Mouse (Mus musculus) C2C12 (cell line): ENCODE results near the gene Glra1.

Source experiments
- CTCF ChIP-seq: IDR thresholded peaks from one replicate; pipeline ENCODE4 v1.5.1; 2011; ENCODE audit not compliant: control insufficient read depth, insufficient read depth, insufficient read length
- USF1 ChIP-seq: IDR thresholded peaks from one replicate; pipeline ENCODE4 v1.6.1; 2011; ENCODE audit warnings: low read depth, mild to moderate bottlenecking, control low read depth, moderate library complexity

DNA sequence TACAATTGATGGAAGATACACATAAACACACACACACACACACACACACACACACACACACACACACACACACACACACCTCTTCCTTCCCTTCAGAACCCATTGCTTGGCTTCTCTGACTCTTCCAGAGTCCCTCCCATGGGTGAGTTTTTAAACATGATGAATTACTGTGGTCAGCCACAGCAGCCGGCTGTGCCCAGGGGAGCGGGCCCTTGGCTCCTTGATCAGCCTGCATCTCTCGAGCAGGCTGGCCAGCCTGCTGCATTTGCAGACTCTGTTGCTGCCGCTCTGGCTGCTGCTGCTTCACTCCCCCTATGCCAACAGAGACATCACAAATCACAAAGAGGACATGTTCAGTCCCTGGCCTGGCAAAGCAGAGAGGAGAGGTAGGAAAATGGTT lies 29.0 kb upstream of the Glra1 start:
- TF ChIP-seq CTCF (no peak), USF1 (no peak)
